Mouse (Mus musculus) hindbrain, embryonic 14.5 days (tissue): ENCODE data around the gene Mpv17l2. TPM values are rescaled to one million over a fixed set of nuclear protein-coding genes. Genes with fewer than 3 reads are reported as not detected.

Experiments
- ATAC-seq: fragments of 200-750 bp; cut with Nextera tagmentation; 2 replicates; pipeline ENCODE4 v1.8.0; 2017; ENCODE audit warnings: moderate number of reproducible peaks, mild to moderate bottlenecking, moderate TSS enrichment, moderate library complexity; ENCODE audit not compliant: low FRiP score
- DNase-seq: peaks from one replicate; pipeline ENCODE4 v3.0.0-alpha.2; 2015; ENCODE audit warnings: low spot score
- H3K27ac ChIP-seq: fragments of 300-500 bp; sonication (generic); 2 replicates; pipeline ENCODE4 v1.5.1; 2014; ENCODE audit warnings: mild to moderate bottlenecking, moderate library complexity
- H3K27me3 ChIP-seq: fragments of 300-500 bp; sonication (generic); 2 replicates; pipeline ENCODE4 v1.6.1; 2014; ENCODE audit warnings: mild to moderate bottlenecking, low read length, mixed read lengths; ENCODE audit not compliant: control insufficient read depth, insufficient read depth
- H3K36me3 ChIP-seq: fragments of 300-500 bp; sonication (generic); replicated peaks from 2 replicates; pipeline ENCODE4 v1.6.1; 2014; ENCODE audit not compliant: control insufficient read depth, insufficient read depth
- H3K4me1 ChIP-seq: fragments of 300-500 bp; sonication (generic); replicated peaks from 2 replicates; pipeline ENCODE4 v1.6.1; 2014; ENCODE audit warnings: antibody characterized with exemption, low read length, mixed read lengths; ENCODE audit not compliant: control insufficient read depth, insufficient read depth
- H3K4me2 ChIP-seq: fragments of 300-500 bp; sonication (generic); replicated peaks from 2 replicates; pipeline ENCODE4 v1.6.1; 2014; ENCODE audit warnings: mild to moderate bottlenecking, moderate library complexity
- H3K4me3 ChIP-seq: fragments of 300-500 bp; sonication (generic); replicated peaks from 2 replicates; pipeline ENCODE4 v1.5.1; 2014; ENCODE audit warnings: mild to moderate bottlenecking, low read length
- H3K9ac ChIP-seq: fragments of 300-500 bp; sonication (generic); 2 replicates; pipeline ENCODE4 v1.6.1; 2014
- H3K9me3 ChIP-seq: fragments of 300-500 bp; sonication (generic); 2 replicates; pipeline ENCODE4 v1.6.1; 2016; ENCODE audit warnings: low read length; ENCODE audit not compliant: control insufficient read depth
- WGBS: fragments of 180-500 bp; shearing (Covaris S2); extraction: QIAGEN DNeasy Blood & Tissue Kit; methylation state at CpG from one replicate; pipeline ENCODE4 v1.1.7; 2014; 5-methylcytosine and 5-hydroxymethylcytosine counted together
- polyA plus RNA-seq: library from polyadenylated mRNA; unstranded; fragments of >200 nt; fragmentation: Nextera tagmentation; extraction: Ambion mirVana; gene quantifications from 2 replicates; pipeline ENCODE4 v1.2.1, GENCODE M21; 2014

Mpv17l2 gene
- polyA plus RNA-seq, 1 experiment from 2014 or later: 43.5 TPM

- WGBS: 6% methylated on average over 58 of the region's 58 CpGs
Observed at GRCm38 (mm10) chr8:70791975-70792691, 31.4 kb upstream of the Mpv17l2 start.

GRCm38 (mm10) chr8:70791294-70791701 lies 30.6 kb upstream of the Mpv17l2 start:
- Histone ChIP-seq H3K27me3 (peaks cover 5% of the 10 kb centered on the region; the same call in 1 of the 2 replicates), H3K9me3 (no peaks in the 10 kb centered on the region), H3K9ac (peak overlapping the region; percentile 35; the same call in 1 of the 2 replicates), H3K4me3 (peak overlapping the region; percentile 60), H3K4me2 (peak overlapping the region; percentile 77), H3K27ac (no peak overlapping the region), H3K4me1 (peaks cover 23% of the 10 kb centered on the region), H3K36me3 (peaks cover 21% of the 10 kb centered on the region)
- ATAC-seq (no peak), DNase-seq (no peak)
- 80% methylated on average over 7 of the region's 7 CpGs for WGBS

More at GRCm38 (mm10) chr8:70791975-70792691, 31.4 kb upstream of the Mpv17l2 start:
- Histone ChIP-seq H3K27me3 (peaks cover 5% of the 10 kb centered on the region; the same call in 1 of the 2 replicates), H3K4me1 (peaks cover 26% of the 10 kb centered on the region), H3K4me3 (peak overlapping the region; percentile 60), H3K9me3 (no peaks in the 10 kb centered on the region), H3K4me2 (peak overlapping the region; percentile 77), H3K36me3 (peaks cover 12% of the 10 kb centered on the region), H3K27ac (peak overlapping the region; percentile 87), H3K9ac (peak overlapping the region; percentile 80)
- DNase-seq (peak; percentile 96), ATAC-seq (peak; percentile 86)

- DNase-seq (no peak), ATAC-seq (no peak)
- Histone ChIP-seq H3K4me2 (peak overlapping the region; percentile 77), H3K9me3 (no peaks in the 10 kb centered on the region), H3K4me3 (0 out of 2 replicates have a peak overlapping the region, but pooled peaks have one; percentile 60), H3K36me3 (peaks cover 24% of the 10 kb centered on the region), H3K27ac (no peak overlapping the region), H3K27me3 (peaks cover 5% of the 10 kb centered on the region; the same call in 1 of the 2 replicates), H3K4me1 (peaks cover 23% of the 10 kb centered on the region), H3K9ac (peak overlapping the region; percentile 35; the same call in 1 of the 2 replicates)
- WGBS: 59% methylated on average over 8 of the region's 8 CpGs
Observed at GRCm38 (mm10) chr8:70790846-70791245, 30.1 kb upstream of the Mpv17l2 start.

GRCm38 (mm10) chr8:70789046-70789445 lies 28.3 kb upstream of the Mpv17l2 start:
- peaks cover 39% of the 10 kb centered on the region for H3K36me3 ChIP-seq
- 84% methylated on average over 10 of the region's 10 CpGs for WGBS
- no peak overlapping the region for H3K4me3 ChIP-seq
- DNase-seq (no peak), ATAC-seq (no peak)
- no peaks in the 10 kb centered on the region for H3K27me3 ChIP-seq
- H3K4me2 ChIP-seq: no peak overlapping the region
- peaks cover 23% of the 10 kb centered on the region for H3K4me1 ChIP-seq
- no peak overlapping the region for H3K9ac ChIP-seq
- no peak overlapping the region for H3K27ac ChIP-seq
- no peaks in the 10 kb centered on the region for H3K9me3 ChIP-seq

- ATAC-seq (no peak), DNase-seq (no peak)
- Histone ChIP-seq H3K9me3 (no peaks in the 10 kb centered on the region), H3K27me3 (no peaks in the 10 kb centered on the region), H3K4me3 (0 out of 2 replicates have a peak overlapping the region, but pooled peaks have one; percentile 1), H3K36me3 (peaks cover 49% of the 10 kb centered on the region), H3K27ac (no peak overlapping the region), H3K4me1 (peaks cover 19% of the 10 kb centered on the region), H3K9ac (no peak overlapping the region), H3K4me2 (0 out of 2 replicates have a peak overlapping the region, but pooled peaks have one; percentile 13)
- WGBS: 22% methylated on average over 30 of the region's 30 CpGs
Observed at GRCm38 (mm10) chr8:70787941-70788667, 27.4 kb upstream of the Mpv17l2 start.

GRCm38 (mm10) chr8:70787051-70787445 lies 26.3 kb upstream of the Mpv17l2 start:
- no peak overlapping the region for H3K4me3 ChIP-seq
- no peaks in the 10 kb centered on the region for H3K27me3 ChIP-seq
- no peak overlapping the region for H3K27ac ChIP-seq
- DNase-seq (no peak), ATAC-seq (no peak)
- WGBS: 91% methylated on average over 3 of the region's 3 CpGs
- no peak overlapping the region for H3K4me2 ChIP-seq
- peaks cover 53% of the 10 kb centered on the region for H3K36me3 ChIP-seq
- no peaks in the 10 kb centered on the region for H3K9me3 ChIP-seq
- H3K9ac ChIP-seq: no peak overlapping the region
- peaks cover 13% of the 10 kb centered on the region for H3K4me1 ChIP-seq

GRCm38 (mm10) chr8:70786291-70787050 lies 25.7 kb upstream of the Mpv17l2 start:
- WGBS: 82% methylated on average over 25 of the region's 25 CpGs
- Histone ChIP-seq H3K4me1 (peaks cover 8% of the 10 kb centered on the region; the same call in 1 of the 2 replicates), H3K27ac (no peak overlapping the region), H3K36me3 (peaks cover 58% of the 10 kb centered on the region), H3K27me3 (no peaks in the 10 kb centered on the region), H3K4me3 (no peak overlapping the region), H3K9me3 (no peaks in the 10 kb centered on the region), H3K4me2 (no peak overlapping the region), H3K9ac (no peak overlapping the region)
- no peak for ATAC-seq
- no peak for DNase-seq

- Histone ChIP-seq H3K36me3 (peaks cover 52% of the 10 kb centered on the region), H3K4me1 (peaks cover 17% of the 10 kb centered on the region)
- 86% methylated on average over 11 of the region's 11 CpGs for WGBS
Observed at GRCm38 (mm10) chr8:70780093-70780492, 19.3 kb upstream of the Mpv17l2 start.

More at GRCm38 (mm10) chr8:70780093-70780492, 19.3 kb upstream of the Mpv17l2 start:
- H3K9me3 ChIP-seq: no peaks in the 10 kb centered on the region
- no peak overlapping the region for H3K4me3 ChIP-seq
- no peak for DNase-seq
- H3K27ac ChIP-seq: no peak overlapping the region
- no peak for ATAC-seq
- no peaks in the 10 kb centered on the region for H3K27me3 ChIP-seq
- no peak overlapping the region for H3K4me2 ChIP-seq
- no peak overlapping the region for H3K9ac ChIP-seq
